Mouse (Mus musculus): Measurements from ENCODE around the gene Cacng2. TPM values are rescaled to one million over a fixed set of nuclear protein-coding genes. Genes with fewer than 3 reads are reported as not detected.

The Cacng2 gene
- total RNA-seq, 2 experiments from 2014 or later = not detected

GRCm38 (mm10) chr15:77952921-77953320, 166.9 kb downstream of the Cacng2 start:
- H3K4me3 ChIP-seq = no peak overlapping the region
- DNase-seq = no peak
- TF ChIP-seq CTCF (IDR thresholded peaks at IDR 0.05) = no peak
- intact Hi-C loops (cut with DNase I) = no loop called here
- H3K27ac ChIP-seq = no peak overlapping the region

GRCm38 (mm10) chr15:77949061-77949460, 170.8 kb downstream of the Cacng2 start:
- no peak for DNase-seq
- TF ChIP-seq CTCF (IDR thresholded peaks at IDR 0.05) = no peak
- Histone ChIP-seq H3K4me3 (no peak overlapping the region), H3K27ac (no peak overlapping the region)
- intact Hi-C loops (cut with DNase I) = no loop called here

- no peak overlapping the region for H3K4me3 ChIP-seq
- no peak for TF ChIP-seq CTCF (IDR thresholded peaks at IDR 0.05)
- intact Hi-C loops (cut with DNase I) = no loop called here
- H3K27ac ChIP-seq = no peak overlapping the region
- DNase-seq = peak; percentile 62
Observed at GRCm38 (mm10) chr15:77945711-77946110, 174.1 kb downstream of the Cacng2 start.

Other genes with a start within 250 kb of the Cacng2 start
- gene Txn2, start 191.0 kb downstream of the Cacng2 start, total RNA-seq (2021) = 100 to 1,000 TPM; 189 to 247 TPM
- gene Foxred2, start 163.3 kb downstream of the Cacng2 start, total RNA-seq (2021) = under 1 TPM; 0.43 to 0.84 TPM
- gene Eif3d, start 149.2 kb downstream of the Cacng2 start, total RNA-seq (2021) = 10 to 100 TPM; 57.7 to 63.5 TPM
- 10 to 100 TPM; 11.7 to 16.0 TPM for gene Ift27, start 54.1 kb upstream of the Cacng2 start, total RNA-seq (2021)
- gene Pvalb, start 86.4 kb upstream of the Cacng2 start, total RNA-seq (2021) = over 10,000 TPM in 1 of 2 experiments, 1,000 to 10,000 TPM in 1; 9,151 to 16,547 TPM
- gene Ncf4, start 124.8 kb upstream of the Cacng2 start, total RNA-seq (2021) = 1 to 10 TPM in 1 of 2 experiments, not detected in 1; 1.2 TPM
- under 1 TPM; 0.66 to 0.78 TPM for gene Csf2rb2, start 185.7 kb upstream of the Cacng2 start, total RNA-seq (2021)
- 1 to 10 TPM in 1 of 2 experiments, under 1 TPM in 1; 0.86 to 1.0 TPM for gene Csf2rb, start 205.7 kb upstream of the Cacng2 start, total RNA-seq (2021)

All from gastrocnemius, adult 2 months (tissue).